Mouse (Mus musculus) Patski (cell line): ENCODE data around the gene Sgsm1. TPM values are rescaled to one million over a fixed set of nuclear protein-coding genes. Genes with fewer than 3 reads are reported as not detected.

Experiments
- ATAC-seq: fragments of 100-300 bp; one replicate; pipeline ENCODE4 v1.8.0; 2021
- CTCF ChIA-PET: fragments of 350-600 bp; sonication (Branson Sonifier 250); formaldehyde crosslinking; loops from one replicate; lab custom pipeline; 2022; ENCODE audit warnings: inconsistent platforms; lab: Charles Lee
- POLR2A ChIA-PET: fragments of 350-600 bp; sonication (Branson Sonifier 250); formaldehyde crosslinking; loops from one replicate; lab custom pipeline; 2022; ENCODE audit warnings: antibody characterized with exemption, inconsistent platforms; lab: Charles Lee
- DNase-seq: peaks from one replicate; pipeline ENCODE4 v3.0.0-alpha.2; 2011; ENCODE audit warnings: low read depth, low spot score
- H3K27me3 ChIP-seq: fragments of 371-371 bp; one replicate; pipeline ENCODE4 v1.5.1; 2021
- CTCF ChIP-seq: fragments of 100-300 bp; IDR thresholded peaks from one replicate; pipeline ENCODE4 v1.5.1; 2021
- in situ Hi-C: fragments of 300-500 bp; cut with MboI; formaldehyde crosslinking; loops from 3 replicates; pipeline ENCODE4 v1.11.1; 2018; ENCODE audit warnings: low pct_unique_long_range_greater_than_20kb, mixed read lengths
- polyA plus RNA-seq: library from polyadenylated mRNA; unstranded; gene quantifications from one replicate; pipeline ENCODE4 v1.2.3, GENCODE M21; 2021

Gene Sgsm1
- polyA plus RNA-seq, 1 experiment from 2014 or later, result 0.12 TPM

DNA sequence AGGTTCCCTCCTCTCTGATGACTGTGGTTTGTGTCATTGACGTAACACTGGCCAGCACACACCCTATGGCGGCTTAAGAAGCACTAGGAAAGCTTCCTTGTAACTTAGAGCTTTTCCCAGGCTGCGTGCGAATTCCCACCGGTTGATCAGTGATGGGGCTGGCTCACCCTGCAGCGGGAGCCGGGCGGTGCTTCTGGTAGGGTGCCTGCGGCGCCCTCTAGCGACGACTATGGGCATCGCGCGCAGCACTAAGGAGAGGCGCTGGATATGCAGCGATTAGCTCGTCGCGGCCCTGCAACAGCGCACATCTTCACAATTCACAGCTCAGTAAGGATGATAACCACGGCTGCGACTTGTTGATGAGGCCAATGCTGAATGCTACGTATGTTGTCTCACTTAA lies 3.4 kb upstream of the Sgsm1 start:
- ChIA-PET CTCF (no interaction called here), POLR2A (no interaction called here)
- DNase-seq (no peak), ATAC-seq (no peak)
- in situ Hi-C loops, result no loop called here
- peaks cover 35% of the 10 kb centered on the region for H3K27me3 ChIP-seq
- no peak for TF ChIP-seq CTCF

DNA sequence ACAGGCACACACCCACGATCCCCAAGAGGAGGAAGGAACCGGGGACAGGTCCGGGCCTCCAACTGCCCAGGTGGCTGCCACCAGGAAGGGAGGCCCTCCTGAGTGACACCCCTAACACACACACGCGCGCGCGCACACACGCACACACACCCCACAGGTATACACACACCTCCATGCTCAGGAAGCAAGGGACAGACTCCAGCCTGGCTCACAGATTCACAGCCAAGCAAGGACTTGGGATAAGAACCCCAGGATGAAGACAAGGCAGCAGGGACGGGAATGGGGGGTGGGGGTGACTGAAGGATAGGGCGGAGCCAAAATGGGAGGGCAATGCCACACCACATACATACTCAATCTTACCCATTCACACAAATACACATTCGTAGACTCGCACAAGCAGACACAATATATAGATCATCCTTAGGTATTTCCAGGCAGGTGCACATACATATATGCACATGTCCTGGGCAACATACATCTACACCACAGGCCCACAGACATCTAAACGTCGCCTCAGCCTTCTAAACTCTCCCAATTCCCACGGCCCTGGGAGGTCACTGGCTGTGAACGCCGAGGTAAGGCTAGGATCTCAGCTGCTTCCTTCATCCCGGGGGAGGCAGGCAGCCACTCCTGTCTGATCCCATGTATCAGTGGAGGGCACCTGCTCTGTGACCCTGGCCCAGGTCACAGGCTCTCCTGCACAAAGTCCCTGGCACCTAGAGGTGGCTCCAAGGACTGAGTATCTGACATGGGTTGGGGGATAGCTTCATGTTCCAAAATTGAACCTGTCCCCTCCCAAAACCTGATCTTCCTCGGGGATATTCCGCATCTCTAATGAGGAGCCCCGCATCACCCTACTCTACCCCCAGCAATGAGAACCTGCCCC lies 852 bp downstream of the Sgsm1 start:
- ATAC-seq, result no peak
- in situ Hi-C loops, result no loop called here
- H3K27me3 ChIP-seq, result peaks cover 33% of the 10 kb centered on the region
- no peak for TF ChIP-seq CTCF
- DNase-seq, result no peak
- POLR2A ChIA-PET, result no interaction called here
- CTCF ChIA-PET, result no interaction called here

DNA sequence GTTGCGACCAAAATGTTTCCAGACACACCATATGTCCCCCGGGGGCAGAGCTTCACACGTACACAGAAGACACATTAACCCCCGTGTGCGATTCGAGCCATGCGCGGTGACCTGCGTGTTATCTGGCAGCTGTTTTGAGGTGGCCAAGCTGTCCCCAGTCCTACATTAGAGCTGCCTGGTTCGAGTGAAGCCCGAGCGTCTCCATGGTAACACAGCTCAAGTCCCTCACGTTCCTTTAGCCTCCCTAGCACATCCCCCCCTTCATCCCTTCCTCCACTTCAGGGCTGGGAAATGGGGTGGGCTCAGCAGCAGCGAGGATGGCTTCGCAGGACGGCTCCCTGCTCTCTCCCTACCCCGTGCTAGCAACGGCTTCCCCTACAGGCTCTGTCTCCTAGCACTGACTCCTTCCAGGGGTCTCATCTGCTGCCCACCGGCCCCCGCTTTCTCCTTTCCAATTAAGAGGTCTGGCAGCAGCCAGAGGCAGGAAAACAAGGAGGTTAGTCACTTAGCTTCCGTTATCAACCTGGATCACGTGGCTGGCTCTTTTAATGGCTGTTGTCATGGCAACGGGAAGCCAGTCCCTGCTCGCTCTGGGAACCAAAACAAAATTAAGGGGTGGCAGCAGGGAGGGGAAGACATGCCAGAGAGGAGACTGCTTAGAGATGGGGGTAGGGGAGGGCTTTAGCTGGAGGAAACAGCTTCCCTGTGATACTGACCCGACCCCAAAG lies 3.7 kb downstream of the Sgsm1 start:
- DNase-seq (no peak), ATAC-seq (no peak)
- CTCF ChIA-PET, result no interaction called here

DNA sequence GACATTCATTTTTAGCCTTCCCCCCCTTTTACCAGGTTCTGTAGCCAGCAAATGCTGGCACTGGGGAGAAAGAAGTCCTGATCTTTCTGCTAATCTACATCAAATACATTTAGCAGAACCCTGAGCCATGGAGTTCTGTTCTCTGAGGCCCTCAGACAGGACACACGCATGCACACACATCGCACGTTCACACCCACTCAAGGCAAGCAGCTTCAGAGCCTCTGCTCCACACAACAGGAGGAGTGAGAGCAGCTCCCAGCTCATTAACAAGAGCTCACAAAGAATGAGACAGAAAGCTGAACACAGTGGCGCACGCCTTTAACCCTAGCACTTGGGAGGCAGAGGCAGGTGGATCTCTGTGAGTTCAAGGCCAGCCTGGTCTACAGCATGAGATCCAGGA lies 6.1 kb downstream of the Sgsm1 start:
- ChIA-PET POLR2A (interaction anchor here (0.6 kb wide), 1 partner anchor 32 kb away, joined by 3 read pairs; no protein-coding TSS in a partner anchor), CTCF (no interaction called here)
- peaks cover 40% of the 10 kb centered on the region for H3K27me3 ChIP-seq
- no peak for DNase-seq
- in situ Hi-C loops, result no loop called here
- no peak for TF ChIP-seq CTCF
- ATAC-seq, result no peak

More for the DNA sequence above, 3.7 kb downstream of the Sgsm1 start:
- in situ Hi-C loops, result no loop called here
- H3K27me3 ChIP-seq, result peaks cover 42% of the 10 kb centered on the region
- TF ChIP-seq CTCF, result no peak
- POLR2A ChIA-PET, result no interaction called here

DNA sequence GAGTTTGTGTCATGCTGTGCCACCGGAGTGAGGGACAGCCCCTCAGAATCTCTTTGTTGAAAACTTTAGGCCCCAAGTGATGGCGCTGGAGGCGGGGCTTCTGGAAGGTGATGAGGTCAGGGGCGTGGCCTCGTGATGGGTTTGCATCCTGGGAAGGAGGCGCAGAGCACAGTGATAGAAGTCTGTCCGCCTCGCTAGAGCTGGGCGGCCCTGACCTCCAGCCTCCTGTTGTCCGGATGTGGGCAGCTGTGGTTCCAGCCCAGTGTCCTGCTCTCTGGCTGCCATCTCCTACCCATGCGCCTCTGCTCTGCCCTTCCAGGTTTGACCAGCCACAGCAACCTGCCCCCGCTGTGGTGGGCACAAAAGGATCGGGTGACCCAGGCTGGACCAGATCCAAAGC lies 8.7 kb downstream of the Sgsm1 start:
- CTCF ChIA-PET, result no interaction called here
- TF ChIP-seq CTCF, result no peak
- peaks cover 34% of the 10 kb centered on the region for H3K27me3 ChIP-seq
- no peak for DNase-seq
- POLR2A ChIA-PET, result no interaction called here
- ATAC-seq, result no peak
- in situ Hi-C loops, result no loop called here

DNA sequence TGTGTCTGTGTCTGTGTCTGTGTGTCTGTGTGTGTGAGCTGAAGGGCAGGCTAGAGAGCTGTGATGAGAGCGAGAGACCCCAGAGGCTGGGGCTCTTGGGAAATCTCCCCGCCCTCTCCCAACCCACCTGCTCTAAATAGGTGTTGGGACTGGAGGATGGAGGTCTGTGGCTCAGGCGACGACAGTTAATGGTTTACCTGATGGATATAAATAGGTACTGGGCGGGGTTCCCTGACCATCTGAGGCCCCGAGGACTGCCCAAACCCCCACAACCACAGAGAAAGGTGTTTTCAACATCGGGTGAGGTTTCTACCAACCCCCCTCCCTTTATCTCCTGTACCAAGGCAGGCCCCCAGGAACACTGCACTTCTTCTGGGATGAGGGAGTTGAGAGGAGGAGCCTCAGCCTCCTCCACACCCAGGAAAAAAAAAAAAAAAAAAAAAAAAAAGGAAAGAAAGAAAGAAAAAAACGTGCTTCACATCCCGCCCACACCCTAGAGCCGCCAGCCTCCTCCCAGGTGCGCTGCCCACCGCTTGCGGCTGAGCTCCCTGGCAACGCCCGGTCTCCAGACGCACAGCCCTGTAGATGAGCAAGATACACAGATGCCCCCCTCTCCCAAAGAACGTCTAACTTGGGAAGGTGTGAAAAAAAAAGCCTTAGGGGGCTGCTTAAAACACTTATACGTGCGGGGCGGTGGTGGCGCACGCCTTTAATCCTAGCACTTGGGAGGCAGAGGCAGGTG lies 10.3 kb downstream of the Sgsm1 start:
- no peak for TF ChIP-seq CTCF
- DNase-seq (no peak), ATAC-seq (no peak)
- ChIA-PET POLR2A (no interaction called here), CTCF (no interaction called here)
- peaks cover 29% of the 10 kb centered on the region for H3K27me3 ChIP-seq
- in situ Hi-C loops, result no loop called here

DNA sequence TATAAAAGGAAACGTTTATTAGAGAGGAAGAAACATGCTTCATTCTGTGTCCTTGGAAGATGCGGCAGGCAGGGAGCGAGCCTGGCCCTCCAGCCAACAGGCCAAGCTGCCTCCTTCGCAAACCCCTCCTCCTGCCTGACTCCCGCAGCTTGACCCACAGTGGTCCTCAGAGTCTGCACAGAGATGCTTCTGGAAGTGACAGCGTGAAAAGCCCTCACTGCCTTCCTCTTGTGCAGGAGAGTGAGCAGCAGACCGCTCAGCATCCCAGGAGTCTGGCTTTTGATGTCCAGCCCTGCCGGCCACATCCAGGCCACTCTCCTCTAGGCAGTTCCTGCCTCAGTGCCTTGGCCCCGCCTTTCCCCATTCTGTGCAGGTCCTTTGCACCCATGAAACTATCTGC lies 11.2 kb downstream of the Sgsm1 start:
- H3K27me3 ChIP-seq, result peaks cover 25% of the 10 kb centered on the region
- DNase-seq, result no peak
- ChIA-PET CTCF (no interaction called here), POLR2A (no interaction called here)
- in situ Hi-C loops, result no loop called here
- no peak for ATAC-seq
- no peak for TF ChIP-seq CTCF

DNA sequence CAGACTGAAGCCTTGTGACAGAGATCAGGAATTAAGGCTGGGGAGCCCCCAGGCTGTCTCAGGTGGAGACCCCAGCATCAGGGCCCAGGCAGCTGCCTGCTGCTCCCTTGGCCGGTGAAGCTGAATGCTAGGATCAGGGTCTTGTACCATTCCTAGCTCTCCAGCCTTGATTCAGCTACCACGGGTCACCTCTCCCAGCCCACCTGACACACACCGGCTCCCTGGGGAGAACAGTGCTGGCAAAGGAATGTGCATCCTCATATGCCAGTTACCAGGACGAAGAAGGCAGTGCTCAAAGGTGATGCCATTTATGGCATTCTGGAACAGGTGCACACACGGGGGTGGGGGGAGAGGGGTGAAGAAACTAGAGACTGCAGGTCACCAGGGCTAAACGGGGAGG lies 11.8 kb downstream of the Sgsm1 start:
- in situ Hi-C loops, result no loop called here
- DNase-seq (no peak), ATAC-seq (no peak)
- peaks cover 25% of the 10 kb centered on the region for H3K27me3 ChIP-seq
- ChIA-PET CTCF (no interaction called here), POLR2A (no interaction called here)
- no peak for TF ChIP-seq CTCF

DNA sequence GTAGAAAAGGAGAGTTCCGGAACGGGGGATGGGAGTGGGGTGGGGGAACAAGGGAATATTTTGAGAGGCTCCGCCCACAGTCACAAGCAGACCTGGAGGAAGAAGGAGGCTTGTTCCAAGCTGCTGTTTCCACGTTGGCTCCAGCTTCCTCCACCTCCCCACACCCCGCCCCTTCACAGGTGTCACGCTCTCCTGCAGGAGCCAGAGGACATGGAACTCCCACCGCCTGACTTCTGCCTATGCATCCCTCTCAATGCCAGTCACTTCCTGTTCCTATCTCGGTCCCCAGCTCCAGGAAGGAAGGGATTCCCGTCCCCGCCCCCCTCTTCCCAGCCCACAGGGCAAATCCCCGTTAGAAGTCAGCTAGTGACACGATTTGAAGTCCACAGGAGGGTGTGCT lies 12.5 kb downstream of the Sgsm1 start:
- no peak for TF ChIP-seq CTCF
- no peak for ATAC-seq
- POLR2A ChIA-PET, result no interaction called here
- CTCF ChIA-PET, result no interaction called here
- no peak for DNase-seq
- H3K27me3 ChIP-seq, result peaks cover 25% of the 10 kb centered on the region
- in situ Hi-C loops, result no loop called here

DNA sequence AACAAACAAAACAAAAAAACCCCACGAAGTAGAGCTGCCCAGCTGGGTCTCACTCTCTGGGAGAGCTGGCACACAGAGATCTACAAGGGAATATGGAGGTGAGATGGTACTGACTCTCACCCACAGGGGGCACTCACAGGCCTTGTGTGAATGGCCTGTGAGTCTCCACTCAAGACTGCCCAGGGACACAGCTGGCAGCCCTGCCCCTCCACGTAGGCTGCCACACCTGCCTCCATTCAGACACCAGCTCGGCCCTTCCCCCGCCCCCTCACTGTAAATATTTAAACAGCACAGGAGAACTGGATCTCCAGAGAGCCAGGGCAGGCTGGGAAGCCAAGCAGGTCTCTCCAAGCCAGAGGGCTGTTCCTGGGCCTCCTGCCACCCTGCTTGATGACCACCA lies 14.8 kb downstream of the Sgsm1 start:
- no peak for ATAC-seq
- no peak for TF ChIP-seq CTCF

More for the DNA sequence above, 14.8 kb downstream of the Sgsm1 start:
- peaks cover 12% of the 10 kb centered on the region for H3K27me3 ChIP-seq
- in situ Hi-C loops, result no loop called here
- no peak for DNase-seq
- ChIA-PET CTCF (no interaction called here), POLR2A (no interaction called here)
